Mouse (Mus musculus): ENCODE results near the gene Acvr1. TPM values are rescaled to one million over a fixed set of nuclear protein-coding genes. Genes with fewer than 3 reads are reported as not detected.
A peak's percentile ranks its signal among the peaks of the same experiment; 100 is the strongest.

The Acvr1 gene
- polyA plus RNA-seq, 1 experiment from 2014 or later = 9.4 TPM

GRCm38 (mm10) chr2:58549960-58550359 is 17.0 kb downstream of the Acvr1 start:
- peak overlapping the region; percentile 31 for H3K4me3 ChIP-seq
- no peak for DNase-seq (ENCODE audit: low spot score)
- WGBS = 28% methylated on average over 6 of the region's 6 CpGs
- H3K9me3 ChIP-seq = no peaks in the 10 kb centered on the region
- no peaks in the 10 kb centered on the region for H3K27me3 ChIP-seq (ENCODE audit: insufficient read depth, poor library complexity, severe bottlenecking)
- H3K27ac ChIP-seq = peak overlapping the region; percentile 59
- no peaks in the 10 kb centered on the region for H3K36me3 ChIP-seq
- peaks cover 71% of the 10 kb centered on the region for H3K4me1 ChIP-seq

GRCm38 (mm10) chr2:58548943-58549342 is 18.0 kb downstream of the Acvr1 start:
- H3K27me3 ChIP-seq (ENCODE audit: insufficient read depth, poor library complexity, severe bottlenecking) = no peaks in the 10 kb centered on the region
- peaks cover 73% of the 10 kb centered on the region for H3K4me1 ChIP-seq
- H3K9me3 ChIP-seq = no peaks in the 10 kb centered on the region
- no peak for DNase-seq (ENCODE audit: low spot score)
- no peak overlapping the region for H3K4me3 ChIP-seq
- no peaks in the 10 kb centered on the region for H3K36me3 ChIP-seq
- H3K27ac ChIP-seq = 0 out of 2 replicates have a peak overlapping the region, but pooled peaks have one; percentile 57
- 39% methylated on average over 7 of the region's 7 CpGs for WGBS

GRCm38 (mm10) chr2:58546264-58546663 is 20.7 kb downstream of the Acvr1 start:
- H3K9me3 ChIP-seq = no peaks in the 10 kb centered on the region
- H3K36me3 ChIP-seq = no peaks in the 10 kb centered on the region
- peaks cover 60% of the 10 kb centered on the region for H3K4me1 ChIP-seq
- no peak overlapping the region for H3K4me3 ChIP-seq
- H3K27me3 ChIP-seq (ENCODE audit: insufficient read depth, poor library complexity, severe bottlenecking) = no peaks in the 10 kb centered on the region
- no peak for DNase-seq (ENCODE audit: low spot score)
- 89% methylated on average over 7 of the region's 7 CpGs for WGBS
- H3K27ac ChIP-seq = no peak overlapping the region; the same call in 1 of the 2 replicates

- Histone ChIP-seq H3K36me3 (no peaks in the 10 kb centered on the region), H3K4me1 (peaks cover 56% of the 10 kb centered on the region), H3K4me3 (no peak overlapping the region), H3K27ac (no peak overlapping the region), H3K9me3 (no peaks in the 10 kb centered on the region), H3K27me3 (ENCODE audit: insufficient read depth, poor library complexity, severe bottlenecking) (no peaks in the 10 kb centered on the region)
- DNase-seq (ENCODE audit: low spot score) = no peak
- 32% methylated on average over 6 of the region's 6 CpGs for WGBS
These were observed 22.6 kb downstream of the Acvr1 start for GRCm38 (mm10) chr2:58544368-58544767.

DNA sequence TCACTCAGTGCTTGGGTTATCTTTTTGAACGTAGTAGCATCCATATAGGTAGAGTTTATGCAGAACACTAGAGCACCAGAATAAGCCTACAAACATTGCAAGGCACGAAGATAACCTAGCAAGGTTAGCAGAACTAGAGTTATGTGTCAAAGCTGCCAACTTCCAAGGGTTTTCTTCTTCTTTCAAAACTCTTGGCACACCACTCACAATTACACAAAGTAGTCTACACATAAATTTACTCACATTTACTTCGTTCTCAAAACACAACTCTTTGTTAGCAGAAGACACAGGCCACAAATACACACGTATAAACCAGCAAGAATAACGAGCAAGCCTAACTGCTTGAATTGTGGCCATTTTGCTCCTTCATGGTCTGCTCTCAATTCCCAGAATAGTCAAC is 23.7 kb downstream of the Acvr1 start:
- Histone ChIP-seq H3K9me3 (no peaks in the 10 kb centered on the region), H3K27ac (no peak overlapping the region), H3K4me1 (peaks cover 58% of the 10 kb centered on the region), H3K27me3 (ENCODE audit: insufficient read depth, poor library complexity, severe bottlenecking) (no peaks in the 10 kb centered on the region), H3K4me3 (no peak overlapping the region), H3K36me3 (no peaks in the 10 kb centered on the region)
- 88% methylated on average over 5 of the region's 5 CpGs for WGBS
- no peak for DNase-seq (ENCODE audit: low spot score)

GRCm38 (mm10) chr2:58538196-58538595 is 28.8 kb downstream of the Acvr1 start:
- Histone ChIP-seq H3K36me3 (peaks cover 7% of the 10 kb centered on the region; the same call in 1 of the 2 replicates), H3K9me3 (no peaks in the 10 kb centered on the region), H3K27ac (no peak overlapping the region), H3K4me1 (peaks cover 88% of the 10 kb centered on the region), H3K27me3 (ENCODE audit: insufficient read depth, poor library complexity, severe bottlenecking) (no peaks in the 10 kb centered on the region), H3K4me3 (no peak overlapping the region)
- no peak for DNase-seq (ENCODE audit: low spot score)
- WGBS = 88% methylated on average over 6 of the region's 6 CpGs

- DNase-seq (ENCODE audit: low spot score) = no peak
- H3K27ac ChIP-seq = no peak overlapping the region
- peaks cover 7% of the 10 kb centered on the region; the same call in 1 of the 2 replicates for H3K36me3 ChIP-seq
- H3K27me3 ChIP-seq (ENCODE audit: insufficient read depth, poor library complexity, severe bottlenecking) = no peaks in the 10 kb centered on the region
- H3K4me3 ChIP-seq = no peak overlapping the region
- H3K4me1 ChIP-seq = peaks cover 90% of the 10 kb centered on the region
- H3K9me3 ChIP-seq = no peaks in the 10 kb centered on the region
- WGBS = 81% methylated on average over 3 of the region's 3 CpGs
These were observed 30.2 kb downstream of the Acvr1 start for GRCm38 (mm10) chr2:58536796-58537195.

GRCm38 (mm10) chr2:58535233-58535632 is 31.7 kb downstream of the Acvr1 start:
- Histone ChIP-seq H3K27me3 (ENCODE audit: insufficient read depth, poor library complexity, severe bottlenecking) (no peaks in the 10 kb centered on the region), H3K36me3 (peaks cover 7% of the 10 kb centered on the region; the same call in 1 of the 2 replicates), H3K4me1 (peaks cover 97% of the 10 kb centered on the region), H3K27ac (peak overlapping the region; percentile 49; the same call in 1 of the 2 replicates), H3K9me3 (no peaks in the 10 kb centered on the region), H3K4me3 (no peak overlapping the region)
- DNase-seq (ENCODE audit: low spot score) = no peak
- WGBS = 36% methylated on average over 8 of the region's 8 CpGs

DNA sequence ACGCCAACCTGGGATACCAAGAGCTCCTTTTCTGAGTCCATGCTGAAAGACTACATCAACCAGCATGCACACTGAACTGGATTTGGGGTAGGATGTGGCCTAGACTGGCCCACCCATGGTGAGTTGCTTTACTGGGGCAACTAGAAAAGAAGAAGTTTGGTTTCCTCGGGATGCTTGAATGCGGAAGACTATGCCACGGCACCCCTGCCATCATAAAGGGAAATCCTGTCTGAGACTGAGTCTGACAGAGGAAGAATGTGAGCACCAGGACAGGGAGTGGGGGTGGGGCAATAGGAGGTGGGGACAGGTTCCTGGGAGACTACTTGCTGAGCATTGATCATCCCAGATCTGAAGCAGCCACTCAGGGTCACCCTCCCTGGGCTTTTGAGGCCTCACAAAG is 32.6 kb downstream of the Acvr1 start:
- H3K27ac ChIP-seq = peak overlapping the region; percentile 74; the same call in 1 of the 2 replicates
- 63% methylated on average over 4 of the region's 4 CpGs for WGBS
- peaks cover 7% of the 10 kb centered on the region; the same call in 1 of the 2 replicates for H3K36me3 ChIP-seq
- no peaks in the 10 kb centered on the region for H3K27me3 ChIP-seq (ENCODE audit: insufficient read depth, poor library complexity, severe bottlenecking)
- peaks cover 95% of the 10 kb centered on the region for H3K4me1 ChIP-seq
- H3K9me3 ChIP-seq = no peaks in the 10 kb centered on the region
- no peak overlapping the region for H3K4me3 ChIP-seq
- no peak for DNase-seq (ENCODE audit: low spot score)

DNA sequence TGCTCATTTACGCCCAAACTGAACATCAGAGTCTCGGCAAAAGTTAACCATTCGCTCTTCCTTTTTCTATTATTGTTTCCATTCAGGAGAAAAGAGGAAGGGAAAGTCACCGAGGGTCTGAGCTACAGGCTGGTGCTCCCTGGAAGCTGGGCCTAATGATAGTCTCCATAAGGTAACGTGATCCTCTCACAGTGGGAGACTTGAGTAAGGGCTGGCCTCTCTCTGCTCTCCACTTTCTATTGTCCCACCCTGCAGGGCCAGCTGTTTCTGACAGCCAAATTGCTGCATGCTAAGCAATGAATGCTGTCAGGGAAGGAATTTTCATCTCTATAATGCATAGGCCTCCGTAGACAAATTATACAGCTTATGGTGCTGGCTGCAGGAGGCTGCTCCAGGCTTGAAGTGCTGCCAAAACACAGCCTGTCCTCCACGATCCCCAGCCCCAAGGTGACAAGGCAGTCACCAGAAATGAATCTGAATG is 33.4 kb downstream of the Acvr1 start:
- WGBS = 32% methylated on average over 7 of the region's 7 CpGs
- Histone ChIP-seq H3K4me3 (no peak overlapping the region), H3K36me3 (peaks cover 7% of the 10 kb centered on the region; the same call in 1 of the 2 replicates), H3K27ac (peak overlapping the region; percentile 74), H3K9me3 (no peaks in the 10 kb centered on the region), H3K4me1 (peaks cover 95% of the 10 kb centered on the region), H3K27me3 (ENCODE audit: insufficient read depth, poor library complexity, severe bottlenecking) (no peaks in the 10 kb centered on the region)
- DNase-seq (ENCODE audit: low spot score) = no peak

GRCm38 (mm10) chr2:58532260-58532850 is 34.6 kb downstream of the Acvr1 start:
- Histone ChIP-seq H3K9me3 (no peaks in the 10 kb centered on the region), H3K4me3 (peak overlapping the region; percentile 29), H3K27ac (peak overlapping the region; percentile 69), H3K4me1 (peaks cover 95% of the 10 kb centered on the region), H3K36me3 (peaks cover 5% of the 10 kb centered on the region; the same call in 1 of the 2 replicates), H3K27me3 (ENCODE audit: insufficient read depth, poor library complexity, severe bottlenecking) (no peaks in the 10 kb centered on the region)
- peak; percentile 94 for DNase-seq (ENCODE audit: low spot score)
- WGBS = 15% methylated on average over 10 of the region's 10 CpGs

DNA sequence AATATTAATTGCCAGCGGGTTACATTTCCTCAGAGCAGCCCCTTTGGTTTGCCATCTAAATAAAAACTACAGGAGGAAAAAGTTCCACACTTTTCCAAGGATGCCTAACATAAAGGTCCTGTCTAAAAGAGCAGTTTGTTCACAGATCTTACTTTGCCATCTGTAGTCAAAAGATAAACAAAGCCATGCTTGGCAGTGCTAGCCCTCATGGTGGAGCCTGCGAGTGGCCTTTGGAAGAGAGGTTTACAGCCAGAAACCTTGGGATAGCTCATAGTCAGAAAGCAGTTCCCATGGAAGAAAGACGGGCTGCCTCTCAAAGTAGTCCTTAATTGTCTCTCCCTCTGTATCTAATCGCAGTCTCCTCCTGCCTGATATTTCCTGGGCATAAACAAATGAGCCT is 36.4 kb downstream of the Acvr1 start:
- Histone ChIP-seq H3K4me3 (no peak overlapping the region), H3K9me3 (no peaks in the 10 kb centered on the region), H3K27me3 (ENCODE audit: insufficient read depth, poor library complexity, severe bottlenecking) (no peaks in the 10 kb centered on the region), H3K27ac (peak overlapping the region; percentile 52; the same call in 1 of the 2 replicates), H3K36me3 (no peaks in the 10 kb centered on the region), H3K4me1 (peaks cover 82% of the 10 kb centered on the region)
- no peak for DNase-seq (ENCODE audit: low spot score)
- WGBS = 62% methylated on average over 4 of the region's 4 CpGs

- peaks cover 76% of the 10 kb centered on the region for H3K4me1 ChIP-seq
- 56% methylated on average over 7 of the region's 7 CpGs for WGBS
- H3K27me3 ChIP-seq (ENCODE audit: insufficient read depth, poor library complexity, severe bottlenecking) = no peaks in the 10 kb centered on the region
- no peak for DNase-seq (ENCODE audit: low spot score)
- H3K27ac ChIP-seq = peak overlapping the region; percentile 52; the same call in 1 of the 2 replicates
- H3K4me3 ChIP-seq = no peak overlapping the region
- no peaks in the 10 kb centered on the region for H3K9me3 ChIP-seq
- H3K36me3 ChIP-seq = no peaks in the 10 kb centered on the region
These were observed 37.0 kb downstream of the Acvr1 start for GRCm38 (mm10) chr2:58529860-58530440.
